Mouse (Mus musculus) adrenal gland (tissue): ENCODE data around the gene Trip6.

Experiments used
- intact Hi-C: fragments of 180-260 bp; cut with DNase I; formaldehyde crosslinking; loops from one replicate; pipeline ENCODE4 v1.15.1; 2025

Trip6 gene

DNA sequence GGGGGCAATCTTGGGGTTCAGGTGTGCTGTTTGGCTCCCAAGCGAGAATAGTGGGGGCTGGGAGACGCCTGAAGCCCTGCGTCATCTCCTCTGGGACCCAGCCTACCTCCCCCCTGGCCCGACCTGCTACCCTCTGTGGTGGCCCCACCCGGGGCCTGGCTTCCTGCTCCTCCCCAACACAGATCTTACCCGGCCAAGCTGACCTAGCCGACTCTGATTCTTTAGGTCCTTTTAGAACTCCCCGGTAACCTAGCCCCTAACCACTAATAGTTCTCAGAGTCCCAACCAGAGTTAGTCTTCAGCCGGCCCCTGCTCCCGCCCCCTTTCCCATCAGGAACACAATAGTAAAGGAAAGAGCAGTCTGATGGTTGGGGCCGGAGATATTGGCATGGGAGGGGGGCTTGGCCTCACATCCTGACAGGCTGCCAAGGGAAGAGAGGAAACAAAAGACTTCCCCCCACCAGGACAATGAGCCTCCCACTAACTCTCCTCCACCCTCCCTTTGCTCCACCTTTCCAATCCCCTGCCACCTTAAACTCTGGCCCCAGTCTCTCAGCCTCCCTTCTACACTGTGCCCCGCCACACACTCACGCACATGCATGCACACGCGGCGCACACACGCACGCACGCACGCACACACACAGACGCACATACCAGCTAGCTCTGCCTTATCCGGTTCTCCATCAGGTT, 25.2 kb upstream of the Trip6 start:
- intact Hi-C loops, result loop anchor here (5.0 to 10.0 kb wide), 2 partner anchors 33 to 165 kb away; partner anchors contain the start of gene Pop7

DNA sequence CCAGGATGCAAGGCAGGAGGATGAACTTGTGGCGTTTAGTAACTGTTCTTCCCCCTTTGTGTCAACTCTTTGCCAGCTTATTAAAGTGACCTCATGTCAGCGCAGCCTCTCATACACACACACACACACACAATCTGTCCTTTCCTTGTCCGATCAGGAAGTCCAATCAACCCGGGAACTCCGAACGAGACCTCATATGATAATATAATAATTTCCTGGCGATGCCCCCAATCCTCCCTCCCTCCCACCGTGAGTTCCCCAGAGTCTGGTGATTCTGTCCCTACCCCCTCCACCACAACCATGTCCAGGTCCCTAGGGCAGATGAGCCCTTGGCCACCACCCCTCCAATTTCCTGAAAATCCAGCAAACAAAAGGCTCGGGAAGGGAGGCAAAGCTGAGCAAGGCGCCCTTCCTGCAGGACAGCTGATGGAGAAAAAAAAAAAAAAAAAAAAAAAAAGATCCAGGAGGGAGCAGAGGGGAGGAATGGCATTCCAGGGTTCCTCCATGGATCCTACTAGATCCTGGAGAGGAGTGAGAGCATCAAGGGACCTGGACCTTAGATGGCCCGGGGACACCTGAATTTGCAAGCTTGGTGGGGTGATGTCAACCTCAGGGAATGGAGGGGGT, 24.6 kb upstream of the Trip6 start:
- intact Hi-C loops, result loop anchor here (5.0 to 10.0 kb wide), 2 partner anchors 34 to 166 kb away; partner anchors contain the start of gene Pop7

DNA sequence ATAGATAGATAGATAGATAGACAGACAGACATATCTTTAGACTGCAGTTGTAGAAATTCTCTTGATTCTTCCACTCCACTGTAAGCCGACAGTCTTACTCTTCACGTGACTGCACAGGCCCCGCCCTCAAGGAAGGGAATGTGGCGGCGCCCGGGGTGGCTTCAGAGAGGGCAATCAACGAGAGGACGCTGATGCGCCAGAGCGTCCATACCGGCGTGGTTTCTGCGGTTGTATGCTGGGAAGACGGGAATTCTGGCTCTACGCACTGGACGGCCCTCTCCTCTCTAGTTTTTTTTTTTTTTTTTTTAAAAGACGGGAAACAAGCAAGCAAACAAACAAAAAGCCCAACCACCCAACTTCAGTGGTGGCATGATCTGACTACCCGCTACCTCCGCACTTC, 24.1 kb upstream of the Trip6 start:
- intact Hi-C loops, result loop anchor here (5.0 to 10.0 kb wide), 2 partner anchors 34 to 167 kb away; partner anchors contain the start of gene Pop7

DNA sequence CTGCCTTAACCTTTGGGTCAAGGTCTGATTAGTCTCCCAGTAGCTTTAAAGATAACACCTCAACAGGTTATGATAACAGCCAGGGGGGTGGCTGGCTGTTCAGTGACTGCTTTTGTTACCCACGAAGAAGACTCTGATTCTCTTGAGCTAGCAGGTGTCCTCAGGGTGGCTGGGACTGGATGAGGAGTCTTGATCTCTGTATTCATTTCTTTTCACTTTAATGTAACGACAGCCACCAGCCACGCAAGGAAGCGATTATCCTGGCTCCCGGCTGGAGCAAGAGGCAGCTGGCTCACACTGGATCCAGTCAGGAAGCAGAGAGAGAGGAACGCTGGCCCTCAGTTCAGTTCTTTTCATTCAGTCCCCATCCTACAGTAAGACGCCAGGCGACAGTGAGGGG, 23.0 kb upstream of the Trip6 start:
- intact Hi-C loops, result loop anchor here (5.0 to 10.0 kb wide), 2 partner anchors 35 to 168 kb away; partner anchors contain the start of gene Pop7

DNA sequence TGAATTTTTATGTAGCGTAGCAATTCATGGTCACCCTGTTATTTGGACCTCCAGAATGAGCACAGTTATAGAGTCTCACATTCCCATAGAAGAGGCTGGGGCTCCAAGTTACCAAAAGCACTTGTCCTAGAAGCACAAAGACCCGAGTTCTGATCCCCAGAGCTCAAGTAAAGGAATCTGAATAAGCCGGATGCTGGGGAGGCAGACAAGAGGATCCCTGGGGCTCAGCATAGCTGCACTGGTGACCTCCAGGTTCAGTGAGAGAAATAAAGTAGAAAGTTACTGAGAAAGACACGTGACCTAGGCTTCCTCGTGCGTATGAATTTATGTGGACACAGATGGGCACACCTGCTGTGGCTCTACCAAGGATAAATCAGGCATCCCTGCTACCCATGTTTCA, 20.9 kb upstream of the Trip6 start:
- intact Hi-C loops, result loop anchor here (5.0 to 10.0 kb wide), 2 partner anchors 37 to 170 kb away; partner anchors contain the start of gene Pop7

DNA sequence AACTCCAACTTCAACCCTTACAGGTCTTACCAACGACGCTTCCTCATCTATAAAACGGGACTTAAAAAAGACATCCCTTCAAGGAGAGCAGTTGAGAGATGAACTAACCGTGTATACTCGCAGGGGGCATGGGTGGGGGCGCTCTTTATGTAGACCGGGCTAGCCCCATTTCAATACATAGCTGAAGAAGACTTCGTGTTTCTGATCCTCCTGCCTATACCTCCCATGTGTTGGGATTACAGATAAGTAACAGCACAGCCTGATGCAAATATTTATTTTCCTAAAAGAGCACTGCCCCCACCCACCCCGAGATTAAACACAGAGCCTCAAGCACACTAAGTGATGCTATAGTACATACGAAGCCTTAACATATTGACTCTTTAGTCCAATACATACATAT, 20.1 kb upstream of the Trip6 start:
- intact Hi-C loops, result loop anchor here (10.0 kb wide), 1 partner anchor 170 kb away; the partner anchor contains the start of gene Pop7

DNA sequence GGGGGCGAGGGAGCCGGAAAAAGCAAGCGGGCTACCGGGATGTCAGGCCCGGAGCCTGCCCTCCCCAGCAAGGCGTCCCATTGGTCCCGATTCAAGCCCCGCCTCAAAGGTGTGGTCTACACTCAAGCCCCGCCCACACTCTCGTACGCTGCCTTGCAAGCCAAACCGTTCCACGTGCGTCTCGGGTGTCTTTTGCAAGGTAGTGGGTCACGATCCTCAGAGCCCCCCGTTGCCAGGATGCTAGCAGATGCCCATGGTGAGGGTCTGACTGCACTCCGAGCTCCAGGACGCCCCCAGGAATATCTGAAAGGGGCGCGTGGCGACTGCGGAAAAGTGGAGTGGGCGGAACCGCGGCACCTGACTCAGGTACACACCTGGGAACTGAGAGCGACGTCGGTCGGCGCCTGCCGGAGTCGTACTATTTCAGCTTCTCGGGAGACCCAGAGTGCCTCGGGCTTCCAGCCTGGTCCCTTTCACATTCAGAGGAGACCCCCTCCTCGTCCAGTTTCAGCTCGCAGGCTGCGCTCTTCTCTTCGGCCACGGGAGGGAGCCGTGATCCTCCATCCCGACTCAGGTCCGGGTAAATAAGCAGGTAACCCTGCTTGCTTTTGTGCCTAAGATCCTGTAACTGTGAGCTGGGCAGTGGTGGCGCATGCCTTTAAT, 19.4 kb upstream of the Trip6 start, which contains the start of gene Slc12a9:
TSS of gene Slc12a9 (minus strand) at position 86 of the 663 bp plus-strand sequence.
- intact Hi-C loops, result loop anchor here (10.0 kb wide), 1 partner anchor 171 kb away; the partner anchor contains the start of gene Pop7

DNA sequence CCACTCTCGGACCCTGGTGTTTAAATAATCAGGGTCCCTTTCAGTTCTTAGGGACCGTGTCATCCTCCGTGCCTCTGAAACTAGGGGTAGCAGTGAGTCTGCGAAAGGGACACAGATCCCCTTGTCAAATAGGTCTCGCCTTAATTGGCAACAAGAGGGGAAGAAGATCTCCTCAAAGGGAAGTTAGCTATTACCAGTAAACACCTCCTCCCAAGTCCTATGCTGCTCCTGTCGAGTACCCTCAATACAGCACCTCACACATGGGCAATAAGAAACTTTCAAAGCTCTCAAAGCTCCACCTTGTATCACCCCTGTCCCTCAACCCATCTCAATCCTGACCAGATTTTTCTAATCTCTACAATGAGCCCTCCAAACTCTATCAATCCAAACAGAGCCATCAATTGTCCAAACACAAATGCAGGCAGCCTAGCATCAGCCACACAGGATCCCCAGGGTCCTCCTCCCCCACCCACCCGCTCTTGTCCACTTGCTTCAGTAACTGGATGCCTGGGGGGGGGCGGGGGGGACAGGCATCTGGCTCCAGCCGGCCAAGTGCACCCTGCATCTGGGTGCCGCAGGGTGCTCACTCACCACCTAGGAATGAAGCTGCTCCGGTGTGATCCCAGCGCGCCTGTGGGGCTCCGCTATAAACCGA, 18.8 kb upstream of the Trip6 start:
- intact Hi-C loops, result loop anchor here (10.0 kb wide), 1 partner anchor 172 kb away; the partner anchor contains the start of gene Pop7

DNA sequence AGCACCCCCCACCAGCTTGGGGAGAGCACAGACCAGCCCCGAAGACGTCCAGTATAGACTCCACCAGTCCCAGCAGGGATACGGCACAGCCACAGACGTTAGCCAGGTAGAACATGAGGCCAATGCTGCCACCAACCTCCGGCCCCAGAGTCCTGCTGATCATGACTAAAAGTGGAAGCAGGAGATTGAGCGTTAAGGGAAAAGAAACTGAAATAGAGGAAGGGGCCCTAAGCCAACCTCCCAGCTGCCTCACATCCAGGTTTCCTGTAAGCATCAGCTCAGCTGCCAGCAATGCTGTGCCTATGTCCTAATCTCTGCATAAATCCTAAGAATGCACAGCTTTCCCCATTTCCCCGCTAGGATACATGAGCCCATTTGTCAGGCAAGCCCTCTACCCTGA, 16.7 kb upstream of the Trip6 start:
- intact Hi-C loops, result loop anchor here (10.0 kb wide), 1 partner anchor 174 kb away; the partner anchor contains the start of gene Pop7

DNA sequence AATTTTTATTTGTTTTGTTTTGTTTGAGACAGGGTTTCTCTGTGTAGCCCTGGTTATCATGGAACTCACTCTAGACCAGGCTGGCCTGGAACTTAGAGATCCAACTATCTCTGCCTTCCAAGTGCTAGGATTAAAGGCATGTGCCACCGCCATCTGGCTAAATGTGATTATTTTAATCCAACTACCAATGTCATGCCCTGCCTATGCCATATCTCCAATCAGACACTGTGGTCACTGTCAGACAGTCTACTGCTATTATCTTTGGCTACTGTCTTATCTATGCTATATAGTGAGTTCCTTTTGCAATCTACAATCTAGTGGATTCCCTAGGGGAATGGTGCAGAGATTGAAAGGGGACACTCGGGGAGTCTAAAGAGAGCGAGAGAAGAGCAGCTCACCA, 6.8 kb upstream of the Trip6 start:
- intact Hi-C loops, result no loop called here

DNA sequence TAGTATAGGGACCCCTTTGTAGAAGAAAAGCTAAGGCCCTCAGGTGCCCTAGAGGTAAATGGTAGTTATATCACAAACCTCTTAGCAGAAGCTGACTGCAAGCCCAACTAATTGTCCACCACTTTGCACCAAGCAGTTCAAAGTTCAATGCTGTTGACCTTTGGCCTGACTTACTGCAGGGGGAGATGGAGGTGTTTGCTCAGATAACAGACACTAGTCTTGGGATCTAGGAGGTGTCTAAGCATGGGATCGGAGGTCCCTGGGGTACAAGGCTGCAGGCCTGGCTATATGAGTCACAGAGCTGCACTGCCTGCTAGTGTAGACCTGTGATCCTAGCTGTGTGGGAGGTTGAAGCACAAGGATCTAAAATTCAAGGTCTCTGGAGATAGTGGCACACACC, 4.4 kb upstream of the Trip6 start:
- intact Hi-C loops, result no loop called here

DNA sequence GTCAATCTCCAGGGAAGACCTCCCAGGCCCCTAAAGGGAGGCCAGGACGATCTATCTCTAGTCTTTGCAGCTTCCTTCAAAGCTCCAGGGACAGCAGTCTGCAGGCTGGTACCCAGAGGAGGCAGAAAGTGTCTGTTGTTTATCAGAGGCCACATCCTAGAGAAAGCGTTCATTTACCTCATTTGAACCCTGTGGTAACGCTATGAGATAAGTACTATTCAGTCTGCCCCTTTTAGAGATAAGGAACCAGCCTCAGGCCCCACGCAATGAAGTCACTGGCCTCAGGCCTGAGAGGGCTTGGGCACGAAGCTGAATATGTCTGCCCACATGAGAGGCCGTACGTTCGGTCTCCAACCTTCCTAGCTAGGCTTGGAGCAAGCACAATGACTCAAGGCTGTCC, 3.2 kb upstream of the Trip6 start:
- intact Hi-C loops, result no loop called here

DNA sequence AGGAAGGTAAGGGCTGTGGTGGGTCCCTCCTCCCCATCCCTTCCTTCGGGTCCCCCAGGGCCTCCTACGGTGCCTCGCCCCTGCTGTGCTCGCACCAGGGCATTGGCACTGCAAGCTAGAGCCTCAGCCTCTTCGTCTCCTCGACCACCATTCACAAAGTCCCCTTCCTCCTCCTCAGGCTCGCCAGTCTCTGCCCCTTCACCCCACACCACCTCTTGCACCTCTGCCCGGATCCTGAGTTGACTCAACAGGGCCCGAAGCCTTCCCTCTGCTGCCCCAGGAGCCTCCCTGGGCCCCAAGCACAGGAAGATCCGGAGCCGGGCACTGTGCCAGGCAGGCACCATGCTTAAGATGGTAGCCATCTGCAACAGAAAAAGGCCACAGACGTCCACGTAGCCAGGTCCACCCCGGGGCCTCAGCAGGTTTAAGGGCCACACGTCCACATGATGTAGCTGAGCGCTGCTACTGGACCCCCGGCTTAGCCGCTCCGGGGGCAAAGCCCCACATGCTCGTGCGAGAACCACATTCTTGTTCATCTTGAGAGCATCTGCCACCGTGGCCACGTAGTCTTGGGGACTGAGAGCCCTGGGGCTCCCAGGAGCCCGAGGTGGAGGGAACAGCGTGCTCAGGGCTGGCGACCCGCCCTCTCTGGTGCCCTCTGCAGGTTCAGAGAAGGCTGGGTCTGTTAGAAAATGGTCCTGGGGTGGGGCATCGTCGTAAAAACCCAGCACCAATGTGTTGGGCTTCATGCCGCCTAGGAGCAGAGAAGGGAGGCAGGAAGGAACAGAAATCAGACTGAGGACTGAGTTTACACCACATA, 1.1 kb upstream of the Trip6 start:
- intact Hi-C loops, result no loop called here

DNA sequence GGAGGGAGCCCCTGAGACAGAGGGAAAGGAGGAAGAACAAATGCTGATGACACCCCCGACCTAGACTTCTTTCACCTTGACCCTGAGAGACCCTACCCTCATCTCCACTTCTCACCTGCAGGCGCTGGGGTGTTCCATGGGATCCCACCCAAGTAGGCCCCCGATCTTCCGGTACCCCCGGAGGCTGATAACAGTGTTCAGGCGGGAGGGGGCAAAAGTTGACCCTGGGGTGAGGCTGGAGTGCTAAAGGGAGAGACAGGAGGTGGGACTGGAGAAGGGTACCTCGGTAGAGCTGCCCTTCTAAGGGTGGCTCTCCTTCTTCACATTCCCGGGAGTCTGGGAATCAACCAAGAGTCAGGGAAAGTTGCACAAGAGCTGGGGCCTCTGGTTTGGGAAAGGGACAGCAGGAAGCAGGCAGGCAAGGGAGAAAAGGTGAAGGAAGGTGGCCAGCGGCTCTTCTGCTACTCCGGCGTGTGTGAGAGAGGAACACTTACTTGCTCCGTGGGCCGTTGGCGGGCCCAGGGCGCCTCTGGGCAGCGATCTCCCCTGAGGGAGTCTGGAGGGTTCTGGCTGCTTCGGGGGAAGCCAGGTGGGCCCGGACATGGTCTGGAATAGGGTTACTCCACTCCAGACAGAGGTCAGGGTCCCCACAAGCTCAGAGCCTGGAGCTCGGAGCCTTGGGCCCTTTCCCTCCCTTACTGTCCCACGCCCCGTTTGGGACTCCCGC, 575 bp downstream of the Trip6 start:
- intact Hi-C loops, result no loop called here

DNA sequence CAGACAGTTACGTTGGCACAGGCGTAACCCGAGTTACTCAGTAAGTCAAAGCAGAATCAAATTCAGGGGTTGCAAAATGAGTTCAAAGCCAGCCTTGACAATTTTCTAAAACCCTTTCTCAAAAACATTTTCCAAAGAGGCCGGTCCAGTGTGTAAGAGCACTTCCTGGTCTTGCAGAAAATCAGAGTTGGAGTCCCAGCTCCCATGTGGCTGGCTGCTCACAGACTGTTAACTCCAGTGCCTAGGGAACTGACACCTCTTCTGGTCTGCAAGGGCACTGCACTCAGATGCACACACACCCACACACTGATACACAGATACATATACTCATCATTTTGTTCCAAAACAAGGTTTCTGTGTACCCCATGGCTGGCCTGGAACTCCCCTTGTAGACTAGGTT, 5.8 kb downstream of the Trip6 start:
- intact Hi-C loops, result no loop called here

DNA sequence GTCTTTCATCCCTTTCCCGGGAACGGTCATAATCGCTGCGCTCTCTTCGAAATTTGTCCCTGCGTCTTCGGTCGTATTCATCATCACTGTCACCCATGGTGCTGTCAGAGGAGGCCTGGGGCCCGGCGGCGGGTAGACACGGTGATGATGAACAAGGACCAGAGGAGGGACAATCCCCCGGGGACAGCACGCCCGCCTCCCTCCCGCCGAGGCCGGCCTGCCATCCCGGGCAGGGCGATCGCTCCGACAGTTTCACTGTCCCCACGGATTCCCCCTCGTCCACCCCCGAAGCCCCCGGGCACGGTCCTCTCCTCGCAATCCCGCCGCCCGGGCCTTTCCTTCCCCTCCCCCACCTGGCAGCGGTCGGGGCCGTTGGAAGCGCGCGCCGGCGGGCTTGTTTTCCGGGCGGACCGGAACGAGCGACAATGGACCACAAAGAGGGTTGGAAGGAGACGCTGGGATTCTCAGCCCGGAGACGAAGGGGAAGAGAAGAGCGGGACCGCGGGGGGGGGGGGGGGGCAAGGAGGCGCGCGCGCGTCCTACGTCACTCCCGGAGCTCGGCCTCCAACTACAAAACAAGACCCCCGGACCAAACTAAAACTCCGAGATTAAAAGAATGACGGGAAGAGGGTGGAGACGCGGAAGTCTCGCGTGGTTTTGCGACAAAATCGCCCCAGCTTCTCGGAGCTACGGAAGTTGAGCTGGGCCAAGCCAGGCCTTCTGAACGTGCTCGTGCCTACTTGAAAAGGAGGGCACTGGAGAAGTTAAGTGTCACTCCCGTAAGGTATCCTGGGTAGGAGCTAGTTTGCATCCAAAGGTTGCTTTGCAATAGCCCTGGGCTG, 6.9 kb downstream of the Trip6 start, which contains the start of gene Srrt:
TSS of gene Srrt (minus strand) at position 604 of the 842 bp plus-strand sequence.
- intact Hi-C loops, result no loop called here

DNA sequence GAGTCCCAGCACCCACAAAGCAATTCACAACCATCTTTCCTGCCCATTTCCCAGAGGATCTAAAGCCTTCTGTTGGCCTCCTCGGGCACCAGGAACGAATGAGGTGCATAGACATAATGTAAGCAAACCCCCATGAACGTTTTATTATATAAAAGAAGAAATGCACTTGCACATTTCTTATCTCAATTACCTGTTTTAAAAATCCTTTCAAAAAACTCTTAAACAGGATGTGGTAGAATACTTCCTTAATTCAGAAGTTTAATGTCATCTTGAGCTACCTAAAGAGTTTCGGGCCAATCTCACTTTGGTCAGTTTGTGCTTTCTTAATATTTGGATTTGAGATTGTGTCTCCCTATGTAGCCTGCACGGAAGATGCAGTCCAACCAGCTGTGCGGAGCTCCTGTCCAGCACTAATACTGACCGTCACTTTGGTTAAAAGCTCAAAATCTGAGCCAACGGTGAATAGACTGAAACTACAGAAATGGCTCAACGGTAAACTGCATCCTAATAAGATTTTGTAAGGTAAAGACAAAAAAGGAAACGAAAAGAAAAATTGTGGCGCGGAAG, 7.7 kb downstream of the Trip6 start:
- intact Hi-C loops, result no loop called here

DNA sequence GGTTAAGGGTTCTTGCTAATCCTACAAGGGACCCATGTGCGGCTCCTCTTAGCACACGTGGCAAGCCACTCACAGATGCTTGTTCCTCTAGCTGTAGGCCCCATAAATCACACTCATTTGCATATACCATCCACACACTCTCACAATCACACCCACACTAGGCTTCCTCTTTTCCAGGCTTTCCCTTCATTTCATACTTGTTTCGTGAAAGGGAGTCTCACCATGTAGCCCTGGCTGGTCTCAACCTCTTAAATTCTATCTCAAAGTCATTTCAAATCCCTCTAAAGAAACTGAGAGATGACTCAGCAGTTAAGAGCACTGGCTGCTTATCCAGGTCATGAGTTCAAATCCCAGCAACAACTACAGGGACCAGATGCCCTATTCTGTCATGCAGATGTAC, 8.4 kb downstream of the Trip6 start:
- intact Hi-C loops, result no loop called here
